Mouse (Mus musculus): ENCODE measurements around the gene Plod2. TPM values are rescaled to one million over a fixed set of nuclear protein-coding genes. Genes with fewer than 3 reads are reported as not detected.

Plod2 gene
- total and polyA plus RNA-seq, 3 experiments, result not detected

GRCm38 (mm10) chr9:92601551-92601950, 59.5 kb downstream of the Plod2 start:
- in situ Hi-C loops (cut with MboI; ENCODE audit: low pct_ligation_motif_present, low pct_unique_long_range_greater_than_20kb, low sequenced_read_pairs), result loop anchor here (25.0 kb wide), 2 partner anchors 389 to 464 kb away; no protein-coding TSS in a partner anchor
- Histone ChIP-seq H3K9me3 (replicated peaks; ENCODE audit: low read length) (no peaks in the 10 kb centered on the region), H3K9ac (ENCODE audit: insufficient read depth, low read depth) (no peak overlapping the region), H3K79me2 (replicated peaks; ENCODE audit: control insufficient read depth, extremely low read depth, insufficient read depth, poor library complexity, severe bottlenecking) (no peaks in the 10 kb centered on the region), H3K27ac (ENCODE audit: insufficient read depth, low read depth) (no peak overlapping the region), H3K4me2 (ENCODE audit: insufficient read depth, low read depth, poor library complexity, severe bottlenecking) (no peak overlapping the region), H3K4me3 (replicated peaks in 1 of 3; ENCODE audit: low read depth in 2 of 3, low read length in 2 of 3, poor library complexity in 1 of 3) (no peak overlapping the region), H3K27me3 (replicated peaks) (no peaks in the 10 kb centered on the region), H3K4me1 (ENCODE audit: control insufficient read depth in 1 of 2, insufficient read depth in 2 of 2) (no peaks in the 10 kb centered on the region), H3K36me3 (replicated peaks in 1 of 2; ENCODE audit: control insufficient read depth in 1 of 2, insufficient read depth in 1 of 2, low read length in 1 of 2) (no peaks in the 10 kb centered on the region)
- TF ChIP-seq BHLHE40 (IDR thresholded peaks at IDR 0.05; ENCODE audit: low read depth, low read length) (no peak), USF1 (IDR thresholded peaks at IDR 0.05; ENCODE audit: low read depth, low read length) (no peak), USF2 (conservative IDR thresholded peaks at IDR 0.05; ENCODE audit: low read depth, low read length) (no peak), HCFC1 (IDR thresholded peaks at IDR 0.05; ENCODE audit: low read depth, low read length) (no peak), ELF1 (IDR thresholded peaks at IDR 0.05; ENCODE audit: low read depth, low read length) (no peak), CTCF (conservative IDR thresholded peaks at IDR 0.05 in 1 of 2, IDR thresholded peaks at IDR 0.05 in 1 of 2; ENCODE audit: low read depth in 2 of 2, low read length in 2 of 2) (no peak), SMC3 (IDR thresholded peaks at IDR 0.05; ENCODE audit: low read depth, low read length) (no peak), RAD21 (IDR thresholded peaks at IDR 0.05; ENCODE audit: low read depth, low read length) (no peak), GABPA (IDR thresholded peaks at IDR 0.05; ENCODE audit: insufficient replicate concordance, low read depth, low read length) (no peak), PAX5 (IDR thresholded peaks at IDR 0.05; ENCODE audit: low read length) (no peak), ZKSCAN1 (IDR thresholded peaks at IDR 0.05; ENCODE audit: borderline replicate concordance, low read depth, low read length) (no peak)
- dilution Hi-C loops (cut with MboI; ENCODE audit: extremely low pct_ligation_motif_present, extremely low pct_unique_long_range_greater_than_20kb, low sequenced_read_pairs), result no loop called here
- DNase-seq (ENCODE audit: extremely low read depth), result no peak

GRCm38 (mm10) chr9:92603541-92603940, 61.5 kb downstream of the Plod2 start:
- H3K27ac ChIP-seq (ENCODE audit: insufficient read depth, low read depth), result no peak overlapping the region
- dilution Hi-C loops (cut with MboI; ENCODE audit: extremely low pct_ligation_motif_present, extremely low pct_unique_long_range_greater_than_20kb, low sequenced_read_pairs) (no loop called here), in situ Hi-C loops (cut with MboI; ENCODE audit: low pct_ligation_motif_present, low pct_unique_long_range_greater_than_20kb, low sequenced_read_pairs) (loop anchor here (25.0 kb wide), 2 partner anchors 391 to 466 kb away; no protein-coding TSS in a partner anchor)
- no peak overlapping the region for H3K4me2 ChIP-seq (ENCODE audit: insufficient read depth, low read depth, poor library complexity, severe bottlenecking)
- no peaks in the 10 kb centered on the region for H3K36me3 ChIP-seq (replicated peaks in 1 of 2; ENCODE audit: control insufficient read depth in 1 of 2, insufficient read depth in 1 of 2, low read length in 1 of 2)
- TF ChIP-seq USF1 (IDR thresholded peaks at IDR 0.05; ENCODE audit: low read depth, low read length) (no peak), MAX (IDR thresholded peaks at IDR 0.05; ENCODE audit: low read length) (no peak), POLR2AphosphoS2 (IDR thresholded peaks at IDR 0.05; ENCODE audit: low read depth, low read length) (no peak), PAX5 (IDR thresholded peaks at IDR 0.05; ENCODE audit: low read length) (no peak), CHD2 (IDR thresholded peaks at IDR 0.05; ENCODE audit: low read length) (no peak), MYC (IDR thresholded peaks at IDR 0.05; ENCODE audit: low read depth, low read length) (no peak), ZNF384 (IDR thresholded peaks at IDR 0.05; ENCODE audit: low read depth, low read length) (no peak), TCF12 (IDR thresholded peaks at IDR 0.05; ENCODE audit: low read depth, low read length) (no peak), IRF4 (IDR thresholded peaks at IDR 0.05; ENCODE audit: low read depth, low read length) (no peak), E2F4 (IDR thresholded peaks at IDR 0.05; ENCODE audit: insufficient replicate concordance, low read depth, low read length) (no peak), CHD1 (IDR thresholded peaks at IDR 0.05; ENCODE audit: low read depth, low read length) (no peak)
- no peak for DNase-seq (ENCODE audit: extremely low read depth)
- H3K79me2 ChIP-seq (replicated peaks; ENCODE audit: control insufficient read depth, extremely low read depth, insufficient read depth, poor library complexity, severe bottlenecking), result no peaks in the 10 kb centered on the region
- H3K4me1 ChIP-seq (ENCODE audit: control insufficient read depth in 1 of 2, insufficient read depth in 2 of 2), result peaks cover 0 to 16% of the 10 kb centered on the region in 2 experiments; a peak in 3 of 4 replicates
- no peak overlapping the region for H3K4me3 ChIP-seq (replicated peaks in 1 of 3; ENCODE audit: low read depth in 2 of 3, low read length in 2 of 3, poor library complexity in 1 of 3)
- no peaks in the 10 kb centered on the region for H3K27me3 ChIP-seq (replicated peaks)
- H3K9ac ChIP-seq (ENCODE audit: insufficient read depth, low read depth), result no peak overlapping the region
- H3K9me3 ChIP-seq (replicated peaks; ENCODE audit: low read length), result no peaks in the 10 kb centered on the region

Measured in CH12.LX (cell line).